Mouse (Mus musculus): ENCODE measurements around the gene Bcl7c.
"Not testable (repeated sequence)": the region's sequence is repeated elsewhere in the genome, so short reads cannot be mapped to it uniquely, and the experiment has no call there.

Bcl7c gene

GRCm38 (mm10) chr7:127714816-127715215, 6.1 kb upstream of the Bcl7c start:
- DNase-seq = no peak

- peak; percentile 77 for DNase-seq
Observed at GRCm38 (mm10) chr7:127712461-127713385, 4.0 kb upstream of the Bcl7c start, which contains the start of gene Ctf1. Gene Ctf1, plus strand, starts transcription at chr7:127712736.

GRCm38 (mm10) chr7:127711456-127711855, 2.7 kb upstream of the Bcl7c start:
- DNase-seq = no peak

GRCm38 (mm10) chr7:127711031-127711430, 2.3 kb upstream of the Bcl7c start:
- no peak for DNase-seq

GRCm38 (mm10) chr7:127709261-127709979, 687 bp upstream of the Bcl7c start:
- DNase-seq = no peak

- no peak for DNase-seq
Observed at GRCm38 (mm10) chr7:127707957-127708206, 851 bp downstream of the Bcl7c start.

GRCm38 (mm10) chr7:127707045-127707956, 1.4 kb downstream of the Bcl7c start:
- no peak for DNase-seq

GRCm38 (mm10) chr7:127705706-127706105, 3.0 kb downstream of the Bcl7c start:
- no peak for DNase-seq

- no peak for DNase-seq
Observed at GRCm38 (mm10) chr7:127704598-127704997, 4.1 kb downstream of the Bcl7c start.

GRCm38 (mm10) chr7:127703561-127704178, 5.1 kb downstream of the Bcl7c start:
- no peak for DNase-seq

GRCm38 (mm10) chr7:127700712-127701331, 7.9 kb downstream of the Bcl7c start:
- no peak for DNase-seq

GRCm38 (mm10) chr7:127698986-127699385, 9.7 kb downstream of the Bcl7c start:
- no peak for DNase-seq

GRCm38 (mm10) chr7:127693730-127694129, 15.0 kb downstream of the Bcl7c start:
- DNase-seq = not testable (repeated sequence)

- DNase-seq = no peak
Observed at GRCm38 (mm10) chr7:127693290-127693689, 15.4 kb downstream of the Bcl7c start.

GRCm38 (mm10) chr7:127691221-127691989, 17.3 kb downstream of the Bcl7c start:
- peak; percentile 54 for DNase-seq

GRCm38 (mm10) chr7:127689626-127690280, 19.0 kb downstream of the Bcl7c start:
- DNase-seq = no peak

- DNase-seq = no peak
Observed at GRCm38 (mm10) chr7:127688935-127689334, 19.8 kb downstream of the Bcl7c start.

- no peak for DNase-seq
Observed at GRCm38 (mm10) chr7:127686740-127687449, 21.8 kb downstream of the Bcl7c start.

- no peak for DNase-seq
Observed at GRCm38 (mm10) chr7:127685304-127686018, 23.3 kb downstream of the Bcl7c start.

Measured in right cerebral cortex, postnatal 4 days (tissue).